Mouse (Mus musculus): ENCODE results near the gene Bcl2l13.

The Bcl2l13 gene

GRCm38 (mm10) chr6:120929421-120929820, 93.4 kb downstream of the Bcl2l13 start:
- no peak for DNase-seq (ENCODE audit: low spot score in 2 of 2)

DNA sequence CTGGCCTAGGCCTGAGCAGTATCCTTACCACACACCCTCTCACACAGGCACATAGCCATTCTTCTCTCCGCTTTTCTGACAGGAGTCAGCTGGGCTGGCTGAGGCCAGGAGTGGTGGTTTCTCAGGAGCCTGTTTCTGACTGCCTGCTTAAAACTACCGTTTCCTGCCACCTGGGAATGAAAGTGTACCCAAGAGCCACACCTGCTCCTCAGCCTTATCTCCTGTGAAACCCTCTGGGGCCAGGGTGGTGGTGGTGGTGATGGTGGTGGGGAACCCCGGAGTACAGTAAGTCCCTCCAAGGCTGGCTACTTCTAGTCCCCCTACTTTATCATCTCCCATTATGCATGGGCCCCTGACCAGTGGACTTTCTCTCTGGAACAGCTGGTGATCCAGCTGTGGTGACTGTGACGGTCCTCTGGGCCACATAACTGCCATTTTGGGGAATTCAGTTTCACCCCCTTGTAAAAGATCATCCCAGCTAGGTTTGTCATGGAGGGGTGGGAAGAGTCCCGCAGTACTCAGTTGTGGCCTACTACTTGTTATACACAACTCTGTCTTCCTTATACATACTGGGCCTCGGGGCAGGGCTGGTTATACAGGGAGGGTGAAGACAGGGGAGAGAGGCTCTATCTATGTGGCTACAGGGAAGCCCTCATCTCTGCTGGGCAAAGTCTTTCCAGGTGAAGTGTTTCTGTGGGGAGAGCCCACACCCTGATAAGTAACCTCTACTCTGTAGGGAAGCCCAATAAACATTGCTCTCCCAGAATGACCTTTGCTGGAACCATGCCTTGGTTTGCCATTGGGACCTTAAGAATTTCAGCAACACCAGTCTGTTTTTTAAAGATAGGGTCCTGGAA, 94.7 kb downstream of the Bcl2l13 start:
- peak; percentile 78 to 84 for DNase-seq (ENCODE audit: low spot score in 2 of 2)

DNA sequence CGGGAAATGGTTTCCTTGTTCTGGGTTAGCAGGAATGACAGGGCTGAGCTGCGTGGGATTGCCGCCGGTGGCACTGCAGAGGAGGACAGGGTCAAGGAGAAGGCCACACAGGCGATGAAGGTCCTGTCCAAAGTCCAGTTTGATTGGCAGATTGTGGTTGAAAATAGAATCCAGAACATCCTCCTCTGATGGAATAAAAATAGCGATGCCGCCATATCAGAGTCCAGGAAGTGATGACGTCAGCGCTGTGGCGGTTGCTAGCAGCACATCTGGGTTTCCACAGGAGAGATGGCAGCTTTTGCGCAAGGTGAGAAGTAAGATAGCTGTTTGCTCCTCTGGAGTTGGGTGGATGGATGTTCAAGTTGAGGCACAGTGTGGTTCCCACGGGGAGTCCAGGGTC, 96.6 kb downstream of the Bcl2l13 start:
- DNase-seq (ENCODE audit: low spot score in 2 of 2), result peak; percentile 82 to 86

GRCm38 (mm10) chr6:120933670-120934069, 97.7 kb downstream of the Bcl2l13 start:
- no peak for DNase-seq (ENCODE audit: low spot score in 2 of 2)

- peak; percentile 77 to 85 for DNase-seq (ENCODE audit: low spot score in 2 of 2)
Measured at GRCm38 (mm10) chr6:120934176-120934575, 98.2 kb downstream of the Bcl2l13 start.

DNA sequence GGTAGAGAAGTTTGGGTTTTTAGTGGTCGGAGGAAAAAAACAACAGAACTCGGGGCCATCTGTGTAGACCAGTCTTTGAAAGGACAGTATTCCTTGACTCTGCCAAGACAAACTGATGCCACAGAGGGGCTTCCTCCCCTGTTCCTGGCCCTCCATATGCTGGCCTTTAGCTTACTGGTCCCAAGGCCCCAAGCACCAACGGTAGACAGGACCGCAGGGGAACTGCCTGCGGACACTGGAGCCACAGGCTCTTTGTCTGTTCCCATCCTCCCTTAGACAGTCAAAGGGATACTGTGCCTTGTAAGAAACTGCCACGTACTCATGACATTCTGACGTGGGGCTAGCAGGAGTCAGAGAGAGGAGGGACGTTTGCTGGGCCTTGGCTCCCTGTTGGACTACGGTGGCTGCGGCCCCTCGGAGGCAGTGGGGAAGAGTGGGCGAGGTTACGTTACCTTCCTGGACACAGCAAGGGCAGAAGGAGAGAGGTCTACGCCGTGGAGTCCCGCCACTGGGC, 101.1 kb downstream of the Bcl2l13 start:
- DNase-seq (ENCODE audit: low spot score in 2 of 2), result no peak

GRCm38 (mm10) chr6:120937999-120938608, 102.1 kb downstream of the Bcl2l13 start:
- no peak for DNase-seq (ENCODE audit: low spot score in 2 of 2)

- no peak for DNase-seq (ENCODE audit: low spot score in 2 of 2)
Measured at GRCm38 (mm10) chr6:120938763-120939450, 102.9 kb downstream of the Bcl2l13 start.

DNA sequence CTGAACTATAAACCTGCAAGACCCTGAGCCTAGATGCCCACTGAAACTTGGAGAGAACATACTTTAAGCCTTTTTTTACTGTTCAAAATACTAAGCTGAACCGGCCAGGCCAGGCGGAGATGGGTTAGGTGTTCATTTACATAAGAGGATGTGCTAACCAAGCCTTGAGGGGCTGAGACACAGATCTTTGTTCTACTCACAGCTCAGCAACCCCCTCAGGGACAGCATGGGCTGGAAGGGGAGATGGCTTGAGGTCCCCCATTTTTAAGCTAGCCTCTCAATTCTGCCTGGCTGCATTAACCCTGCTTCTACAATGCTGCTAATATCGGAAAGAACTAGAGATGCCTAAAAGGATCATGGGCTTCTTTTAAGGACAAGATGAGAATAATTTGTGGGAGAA, 103.8 kb downstream of the Bcl2l13 start:
- DNase-seq (ENCODE audit: low spot score in 2 of 2), result no peak

- DNase-seq (ENCODE audit: low spot score in 2 of 2), result no peak
Measured at GRCm38 (mm10) chr6:120940446-120941083, 104.6 kb downstream of the Bcl2l13 start.

DNA sequence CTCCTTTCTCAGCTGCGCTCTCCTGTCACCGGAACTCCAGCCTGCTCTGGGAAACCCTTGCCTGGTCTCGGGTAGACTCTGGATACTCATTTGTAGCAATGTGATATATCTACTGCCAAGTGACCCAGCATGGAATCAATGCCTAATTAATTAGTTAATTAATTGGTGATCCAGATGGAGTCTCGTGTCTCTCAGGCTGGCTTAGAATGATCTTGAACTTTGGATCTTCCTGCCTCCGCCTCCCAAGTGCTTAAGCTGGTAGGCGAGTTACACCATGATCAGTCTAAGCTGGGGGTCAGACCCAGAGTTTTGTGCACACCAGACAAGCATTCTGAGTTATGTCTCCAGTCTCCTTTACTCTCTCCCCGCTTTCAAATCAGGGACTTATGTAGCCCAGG, 105.1 kb downstream of the Bcl2l13 start:
- no peak for DNase-seq (ENCODE audit: low spot score in 2 of 2)

DNA sequence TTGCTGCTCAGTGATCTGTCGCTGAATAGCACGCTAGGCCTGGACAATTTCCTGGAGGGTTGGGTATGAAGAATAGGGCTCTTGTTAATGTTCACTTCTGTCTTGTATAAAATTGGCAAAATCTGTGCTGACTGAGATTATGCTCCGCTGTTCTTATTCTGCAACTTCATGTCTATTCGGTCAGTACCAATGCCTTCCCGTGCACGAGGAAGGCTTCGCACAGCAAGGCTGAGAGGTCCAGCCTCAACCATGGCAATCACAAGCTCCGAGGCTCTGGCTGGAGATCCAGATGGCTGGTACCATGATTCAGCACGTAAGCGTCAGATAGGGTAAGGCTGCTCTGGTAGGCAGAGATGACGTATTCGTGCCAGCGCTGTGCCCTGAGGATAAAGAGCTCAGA, 105.6 kb downstream of the Bcl2l13 start:
- no peak for DNase-seq (ENCODE audit: low spot score in 2 of 2)
